10 mouse cellular contexts compared by ENCODE assay signal in the genomic region with DNA sequence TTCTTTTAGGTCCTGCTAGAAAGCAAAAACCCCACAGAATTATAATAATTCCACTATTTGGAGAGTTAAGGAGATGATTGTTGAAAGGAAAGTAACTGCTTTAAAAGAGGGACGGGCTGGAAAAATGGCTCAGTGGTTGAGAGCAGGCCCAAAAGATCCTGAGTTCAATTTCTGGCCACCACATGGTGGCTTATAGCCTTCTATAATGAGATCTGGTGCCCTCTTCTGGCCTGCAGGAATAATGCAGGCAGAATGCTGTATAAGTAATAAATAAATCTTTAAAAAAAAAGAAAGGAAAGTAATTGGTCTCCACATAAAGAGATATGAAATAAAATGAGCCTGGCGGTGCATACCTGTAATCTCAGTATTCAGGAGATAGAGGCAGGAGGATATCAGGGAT. TPM values are rescaled to one million over a fixed set of nuclear protein-coding genes. Genes with fewer than 3 reads are reported as not detected.
A peak's percentile ranks its signal among the peaks of the same experiment; 100 is the strongest.
DNase-seq lines count a peak whose midpoint lies in the region; ATAC-seq lines count a peak whose summit lies in the region.
"Had no signal": no experiment of that assay in that cellular context is flagged by ENCODE, and none has a peak within 500 bp of the region (broad histone marks: within the 10 kb centered on the region; RNA-seq: fewer than 3 reads in every experiment).

No protein-coding gene starts in this region.

- no peaks in the 10 kb centered on the region for H3K36me3 ChIP-seq in intestine, embryonic 14.5 days (ENCODE audit: control insufficient read depth, insufficient read depth, low read length)
- H3K36me3 ChIP-seq in intestine, embryonic 16.5 days (ENCODE audit: control insufficient read depth, insufficient read depth, low read length), result no peaks in the 10 kb centered on the region
- H3K36me3 ChIP-seq: embryonic facial prominence, embryonic 12.5 days; liver, embryonic 15.5 days had no signal

- 36% methylated on average over 2 of the region's 2 CpGs for WGBS in intestine, embryonic 14.5 days
- WGBS in intestine, embryonic 16.5 days, result 25% methylated on average over 2 of the region's 2 CpGs

- H3K4me2 ChIP-seq in intestine, embryonic 14.5 days (ENCODE audit: low read length), result no peak overlapping the region
- no peak overlapping the region for H3K4me2 ChIP-seq in intestine, embryonic 16.5 days (ENCODE audit: low read depth, low read length)

- H3K4me3 ChIP-seq in intestine, embryonic 14.5 days (ENCODE audit: low read depth, low read length), result no peak overlapping the region
- no peak overlapping the region for H3K4me3 ChIP-seq in intestine, embryonic 16.5 days (ENCODE audit: low read length)
- H3K4me3 ChIP-seq: embryonic facial prominence, embryonic 12.5 days had no signal

- H3K9ac ChIP-seq in intestine, embryonic 14.5 days (ENCODE audit: low read length), result no peak overlapping the region
- no peak overlapping the region for H3K9ac ChIP-seq in intestine, embryonic 16.5 days (ENCODE audit: low read depth, low read length)
- H3K9ac ChIP-seq: embryonic facial prominence, embryonic 12.5 days; liver, embryonic 15.5 days had no signal

- ATAC-seq in intestine, embryonic 14.5 days (replicated peaks; ENCODE audit: low FRiP score, low TSS enrichment, low read depth), result no peak
- ATAC-seq in intestine, embryonic 16.5 days, result no peak
- ATAC-seq in activated CD4-positive, CD25-positive, alpha-beta regulatory T cell, adult 4 months, result peak; percentile 17
- ATAC-seq in monocyte, adult 5-6 weeks (replicated peaks; ENCODE audit: insufficient number of reproducible peaks, low FRiP score, low TSS enrichment, poor library complexity, severe bottlenecking), result no peak

- no peaks in the 10 kb centered on the region; the same call in 1 of the 2 replicates for H3K4me1 ChIP-seq in intestine, embryonic 14.5 days (replicated peaks; ENCODE audit: control insufficient read depth, insufficient read depth, low read length)
- peaks cover 5% of the 10 kb centered on the region for H3K4me1 ChIP-seq in intestine, embryonic 16.5 days (ENCODE audit: control insufficient read depth, insufficient read depth, low read length)
- H3K4me1 ChIP-seq: embryonic facial prominence, embryonic 12.5 days had no signal

- no peak overlapping the region for H3K27ac ChIP-seq in intestine, embryonic 14.5 days (ENCODE audit: low read depth)
- H3K27ac ChIP-seq in intestine, embryonic 16.5 days (ENCODE audit: low read length), result no peak overlapping the region

- no peaks in the 10 kb centered on the region for H3K27me3 ChIP-seq in intestine, embryonic 14.5 days (replicated peaks; ENCODE audit: control insufficient read depth, insufficient read depth, low read length)
- H3K27me3 ChIP-seq in intestine, embryonic 16.5 days (replicated peaks; ENCODE audit: control insufficient read depth, insufficient read depth, low read length), result no peaks in the 10 kb centered on the region
- H3K27me3 ChIP-seq: embryonic facial prominence, embryonic 12.5 days; liver, embryonic 15.5 days had no signal

- intact Hi-C loops in left cerebral cortex, postnatal 10 days (cut with DNase I), result loop anchor here (5.0 to 10.0 kb wide), 2 partner anchors 86 to 888 kb away; partner anchors contain the start of genes Atrx and Magee1

- peak; percentile 56 for DNase-seq in intestine, embryonic 14.5 days (ENCODE audit: low spot score)
- peak; percentile 76 for DNase-seq in CD4-positive, CD25-positive, alpha-beta regulatory T cell, adult 2 months (ENCODE audit: low read depth, low spot score)
- DNase-seq in forelimb bud, embryonic 11.5 days (ENCODE audit: low read depth, low spot score), result peak; percentile 56
- peak; percentile 13 to 47 for DNase-seq in left cerebral cortex, postnatal 10 days (ENCODE audit: extremely low spot score in 1 of 2, low spot score in 2 of 2)
- DNase-seq in retina, postnatal 1 day, result peak; percentile 49

- no peaks in the 10 kb centered on the region for H3K9me3 ChIP-seq in intestine, embryonic 14.5 days (ENCODE audit: control insufficient read depth, low read length)
- no peaks in the 10 kb centered on the region for H3K9me3 ChIP-seq in intestine, embryonic 16.5 days (ENCODE audit: control insufficient read depth, low read length)
- H3K9me3 ChIP-seq: embryonic facial prominence, embryonic 12.5 days; liver, embryonic 15.5 days had no signal

RNA-seq across cellular contexts. Expression of gene Magt1, which starts 1.5 kb away (rescaled TPM):
- polyA plus RNA-seq in intestine, embryonic 14.5 days (2014; fragmentation: Nextera tagmentation; extraction: Ambion mirVana), result 59.5 and 63.6 TPM in 2 replicates
- 78.9 and 79.8 TPM in 2 replicates for polyA plus RNA-seq in intestine, embryonic 16.5 days (2015; fragmentation: Nextera tagmentation; extraction: Ambion mirVana)
- 10 to 100 TPM; 32.7 to 33.5 TPM for polyA plus RNA-seq in activated CD4-positive, CD25-positive, alpha-beta regulatory T cell, adult 4 months (2017; shearing (Covaris generic))
- 10 to 100 TPM; 10.1 to 14.5 TPM for total RNA-seq in left cerebral cortex, postnatal 10 days (2021)
- 86.2 to 91.2 TPM (median 91.0 TPM) in 3 replicates for total RNA-seq in monocyte, adult 5-6 weeks (2017)

RNA-seq across cellular contexts. Expression of gene Cox7b, which starts 2.3 kb away (rescaled TPM):
- 440 and 472 TPM in 2 replicates for polyA plus RNA-seq in intestine, embryonic 14.5 days (2014; fragmentation: Nextera tagmentation; extraction: Ambion mirVana)
- polyA plus RNA-seq in intestine, embryonic 16.5 days (2015; fragmentation: Nextera tagmentation; extraction: Ambion mirVana), result 547 and 584 TPM in 2 replicates
- polyA plus RNA-seq in activated CD4-positive, CD25-positive, alpha-beta regulatory T cell, adult 4 months (2017; shearing (Covaris generic)), result 100 to 1,000 TPM; 203 to 422 TPM
- 100 to 1,000 TPM; 354 to 375 TPM for total RNA-seq in left cerebral cortex, postnatal 10 days (2021)
- total RNA-seq in monocyte, adult 5-6 weeks (2017), result 204 to 418 TPM (median 281 TPM) in 3 replicates

RNA-seq across cellular contexts. Expression of gene Atp7a, which starts 13.9 kb away (rescaled TPM):
- 30.1 and 35.9 TPM in 2 replicates for polyA plus RNA-seq in intestine, embryonic 14.5 days (2014; fragmentation: Nextera tagmentation; extraction: Ambion mirVana)
- polyA plus RNA-seq in intestine, embryonic 16.5 days (2015; fragmentation: Nextera tagmentation; extraction: Ambion mirVana), result 17.0 and 18.1 TPM in 2 replicates
- 1 to 10 TPM; 6.2 to 8.2 TPM for polyA plus RNA-seq in activated CD4-positive, CD25-positive, alpha-beta regulatory T cell, adult 4 months (2017; shearing (Covaris generic))
- 1 to 10 TPM; 7.7 to 8.1 TPM for total RNA-seq in left cerebral cortex, postnatal 10 days (2021)
- 53.7 to 68.9 TPM (median 66.7 TPM) in 3 replicates for total RNA-seq in monocyte, adult 5-6 weeks (2017)
